ENCODE assay signal across 11 mouse cellular contexts in genomic region chr3:86758727-86759126, GRCm38 (mm10).
A peak's percentile ranks its signal among the peaks of the same experiment; 100 is the strongest.
DNase-seq lines count a peak whose midpoint lies in the region; ATAC-seq and TF ChIP-seq lines count a peak whose summit lies in the region.
"Had no signal": no experiment of that assay in that cellular context is flagged by ENCODE, and none has a peak within 500 bp of the region (broad histone marks: within the 10 kb centered on the region; RNA-seq: fewer than 3 reads in every experiment).

No protein-coding gene starts in this region.

- no peaks in the 10 kb centered on the region for H3K27me3 ChIP-seq in neural tube, embryonic 13.5 days
- H3K27me3 ChIP-seq in neural tube, embryonic 15.5 days (replicated peaks) = no peaks in the 10 kb centered on the region
- H3K27me3 ChIP-seq in limb, embryonic 13.5 days = no peaks in the 10 kb centered on the region
- H3K27me3 ChIP-seq in kidney, embryonic 14.5 days (ENCODE audit: control insufficient read depth, insufficient read depth, low read length) = no peaks in the 10 kb centered on the region
- no peaks in the 10 kb centered on the region; the same call in 1 of the 2 replicates for H3K27me3 ChIP-seq in stomach, postnatal 0 days (ENCODE audit: control insufficient read depth, insufficient read depth, low read length)

- no peak for TF ChIP-seq CTCF in gastrocnemius, adult 2 months (IDR thresholded peaks at IDR 0.05)
- TF ChIP-seq CTCF in stomach, postnatal 0 days (IDR thresholded peaks at IDR 0.05; ENCODE audit: low read depth) = no peak

- H3K4me1 ChIP-seq in neural tube, embryonic 13.5 days (replicated peaks) = peaks cover 39% of the 10 kb centered on the region
- peaks cover 15% of the 10 kb centered on the region; the same call in 1 of the 2 replicates for H3K4me1 ChIP-seq in neural tube, embryonic 15.5 days
- H3K4me1 ChIP-seq in limb, embryonic 13.5 days = peaks cover 45% of the 10 kb centered on the region
- H3K4me1 ChIP-seq in kidney, embryonic 14.5 days (ENCODE audit: control insufficient read depth, insufficient read depth, low read length) = no peaks in the 10 kb centered on the region
- H3K4me1 ChIP-seq in stomach, postnatal 0 days (replicated peaks; ENCODE audit: control insufficient read depth, insufficient read depth) = no peaks in the 10 kb centered on the region

- peak overlapping the region; percentile 61 for H3K4me3 ChIP-seq in gastrocnemius, adult 2 months
- no peak overlapping the region for H3K4me3 ChIP-seq in neural tube, embryonic 13.5 days
- H3K4me3 ChIP-seq in neural tube, embryonic 15.5 days (replicated peaks) = no peak overlapping the region
- H3K4me3 ChIP-seq in limb, embryonic 13.5 days = peak overlapping the region; percentile 15; the same call in 1 of the 2 replicates
- no peak overlapping the region for H3K4me3 ChIP-seq in kidney, embryonic 14.5 days (ENCODE audit: low read length)
- no peak overlapping the region for H3K4me3 ChIP-seq in stomach, postnatal 0 days (ENCODE audit: low read depth, low read length)
- H3K4me3 ChIP-seq: forebrain, embryonic 12.5 days had no signal

- H3K36me3 ChIP-seq in neural tube, embryonic 13.5 days = no peaks in the 10 kb centered on the region
- no peaks in the 10 kb centered on the region for H3K36me3 ChIP-seq in neural tube, embryonic 15.5 days
- H3K36me3 ChIP-seq in limb, embryonic 13.5 days = no peaks in the 10 kb centered on the region
- no peaks in the 10 kb centered on the region for H3K36me3 ChIP-seq in kidney, embryonic 14.5 days (ENCODE audit: control insufficient read depth, insufficient read depth, low read length)
- H3K36me3 ChIP-seq in stomach, postnatal 0 days (ENCODE audit: control insufficient read depth, insufficient read depth, low read length) = no peaks in the 10 kb centered on the region
- H3K36me3 ChIP-seq: forebrain, embryonic 12.5 days had no signal

- no peak for ATAC-seq in neural tube, embryonic 13.5 days (ENCODE audit: low read depth)
- ATAC-seq in neural tube, embryonic 15.5 days (ENCODE audit: low FRiP score) = no peak
- ATAC-seq in limb, embryonic 13.5 days (ENCODE audit: low FRiP score, low read depth) = no peak
- no peak for ATAC-seq in kidney, embryonic 14.5 days (ENCODE audit: low FRiP score, low TSS enrichment)
- no peak for ATAC-seq in stomach, postnatal 0 days (ENCODE audit: low FRiP score, low TSS enrichment)

- no peak for TF ChIP-seq EP300 in stomach, postnatal 0 days (optimal IDR thresholded peaks at IDR 0.05)

- H3K9ac ChIP-seq in neural tube, embryonic 13.5 days = no peak overlapping the region
- no peak overlapping the region; the same call in 1 of the 2 replicates for H3K9ac ChIP-seq in neural tube, embryonic 15.5 days (replicated peaks)
- no peak overlapping the region for H3K9ac ChIP-seq in limb, embryonic 13.5 days
- H3K9ac ChIP-seq in kidney, embryonic 14.5 days (ENCODE audit: low read depth, low read length) = no peak overlapping the region
- H3K9ac ChIP-seq in stomach, postnatal 0 days (ENCODE audit: low read length) = no peak overlapping the region
- H3K9ac ChIP-seq: forebrain, embryonic 12.5 days had no signal

- 0 out of 2 replicates have a peak overlapping the region, but pooled peaks have one; percentile 4 for H3K4me2 ChIP-seq in neural tube, embryonic 13.5 days
- H3K4me2 ChIP-seq in neural tube, embryonic 15.5 days = no peak overlapping the region
- peak overlapping the region; percentile 52 for H3K4me2 ChIP-seq in limb, embryonic 13.5 days (replicated peaks)
- H3K4me2 ChIP-seq in kidney, embryonic 14.5 days (replicated peaks; ENCODE audit: low read depth, low read length) = no peak overlapping the region
- no peak overlapping the region for H3K4me2 ChIP-seq in stomach, postnatal 0 days (replicated peaks; ENCODE audit: low read depth)
- H3K4me2 ChIP-seq: forebrain, embryonic 12.5 days had no signal

- no peaks in the 10 kb centered on the region for H3K9me3 ChIP-seq in neural tube, embryonic 13.5 days
- no peaks in the 10 kb centered on the region for H3K9me3 ChIP-seq in neural tube, embryonic 15.5 days (replicated peaks)
- no peaks in the 10 kb centered on the region for H3K9me3 ChIP-seq in limb, embryonic 13.5 days
- no peaks in the 10 kb centered on the region for H3K9me3 ChIP-seq in kidney, embryonic 14.5 days (ENCODE audit: control insufficient read depth, low read length)
- no peaks in the 10 kb centered on the region for H3K9me3 ChIP-seq in stomach, postnatal 0 days (ENCODE audit: control insufficient read depth, low read length)
- H3K9me3 ChIP-seq: forebrain, embryonic 12.5 days had no signal

- peak overlapping the region; percentile 73 for H3K27ac ChIP-seq in gastrocnemius, adult 2 months
- peak overlapping the region; percentile 54; the same call in 1 of the 2 replicates for H3K27ac ChIP-seq in neural tube, embryonic 13.5 days (replicated peaks)
- no peak overlapping the region for H3K27ac ChIP-seq in neural tube, embryonic 15.5 days (replicated peaks)
- peak overlapping the region; percentile 61; the same call in 1 of the 2 replicates for H3K27ac ChIP-seq in limb, embryonic 13.5 days
- no peak overlapping the region for H3K27ac ChIP-seq in kidney, embryonic 14.5 days (ENCODE audit: low read depth, low read length)
- no peak overlapping the region for H3K27ac ChIP-seq in stomach, postnatal 0 days (replicated peaks)
- H3K27ac ChIP-seq: forebrain, embryonic 12.5 days had no signal

- WGBS in neural tube, embryonic 13.5 days = 72% methylated on average over 6 of the region's 6 CpGs
- 74% methylated on average over 6 of the region's 6 CpGs for WGBS in neural tube, embryonic 15.5 days
- WGBS in limb, embryonic 13.5 days = 58% methylated on average over 6 of the region's 6 CpGs
- 78% methylated on average over 6 of the region's 6 CpGs for WGBS in kidney, embryonic 14.5 days
- WGBS in stomach, postnatal 0 days = 64% methylated on average over 6 of the region's 6 CpGs

- intact Hi-C loops in gastrocnemius, adult 2 months (cut with DNase I) = no loop called here

- DNase-seq in gastrocnemius, adult 2 months = no peak
- no peak for DNase-seq in gastrocnemius, postnatal 4 days (ENCODE audit: low spot score in 2 of 2)
- no peak for DNase-seq in T-cell, adult 2 months (ENCODE audit: low spot score)
- no peak for DNase-seq in stomach, postnatal 0 days (ENCODE audit: low spot score)
- DNase-seq: cerebellum, adult 11-12 months; right cerebral cortex, postnatal 4 days had no signal

Comparison
In these comparisons a context has a peak if more than half of its experiments do, and no peak if none do; other contexts are left out.
1. H3K27ac ChIP-seq: peak in gastrocnemius, adult 2 months (single experiment), neural tube, embryonic 13.5 days (single experiment) and limb, embryonic 13.5 days (single experiment); none in neural tube, embryonic 15.5 days (single experiment), kidney, embryonic 14.5 days (single experiment) and stomach, postnatal 0 days (single experiment).
2. H3K4me2 ChIP-seq: peak in neural tube, embryonic 13.5 days (single experiment) and limb, embryonic 13.5 days (single experiment); none in neural tube, embryonic 15.5 days (single experiment), kidney, embryonic 14.5 days (single experiment) and stomach, postnatal 0 days (single experiment).
3. H3K4me3 ChIP-seq: peak in gastrocnemius, adult 2 months (single experiment) and limb, embryonic 13.5 days (single experiment); none in neural tube, embryonic 13.5 days (single experiment), neural tube, embryonic 15.5 days (single experiment), kidney, embryonic 14.5 days (single experiment) and stomach, postnatal 0 days (single experiment).